Mouse (Mus musculus) liver, embryonic 11.5 days (tissue): Measurements from ENCODE around the gene Krt18. TPM values are rescaled to one million over a fixed set of nuclear protein-coding genes. Genes with fewer than 3 reads are reported as not detected.

Experiments
- ATAC-seq: fragments of 200-750 bp; cut with Nextera tagmentation; replicated peaks from 2 replicates; pipeline ENCODE4 v1.8.0; 2017; ENCODE audit warnings: moderate number of reproducible peaks, mild to moderate bottlenecking, moderate TSS enrichment, moderate library complexity; ENCODE audit not compliant: low FRiP score
- DNase-seq: peaks from one replicate; pipeline ENCODE4 v3.0.0-alpha.2; 2017; ENCODE audit warnings: low spot score
- H3K27ac ChIP-seq: fragments of 300-500 bp; sonication (generic); 2 replicates; pipeline ENCODE4 v1.5.1; 2014; ENCODE audit warnings: mild to moderate bottlenecking, low read depth, low read length, control low read depth
- H3K27me3 ChIP-seq: fragments of 300-500 bp; sonication (generic); replicated peaks from 2 replicates; pipeline ENCODE4 v1.6.1; 2014; ENCODE audit warnings: low read length, mixed read lengths; ENCODE audit not compliant: control insufficient read depth, insufficient read depth
- H3K36me3 ChIP-seq: fragments of 300-500 bp; sonication (generic); 2 replicates; pipeline ENCODE4 v1.6.1; 2014; ENCODE audit warnings: mild to moderate bottlenecking, low read length, moderate library complexity, mixed read lengths; ENCODE audit not compliant: control insufficient read depth, insufficient read depth
- H3K4me1 ChIP-seq: fragments of 300-500 bp; sonication (generic); replicated peaks from 2 replicates; pipeline ENCODE4 v1.6.1; 2014; ENCODE audit warnings: low read length, mixed read lengths; ENCODE audit not compliant: control insufficient read depth, insufficient read depth
- H3K4me2 ChIP-seq: fragments of 300-500 bp; sonication (generic); 2 replicates; pipeline ENCODE4 v1.6.1; 2014; ENCODE audit warnings: mild to moderate bottlenecking, control low read depth, moderate library complexity
- H3K4me3 ChIP-seq: fragments of 300-500 bp; sonication (generic); 2 replicates; pipeline ENCODE4 v1.5.1; 2014; ENCODE audit warnings: low read depth, low read length, control low read depth
- H3K9ac ChIP-seq: fragments of 300-500 bp; sonication (generic); 2 replicates; pipeline ENCODE4 v1.6.1; 2014; ENCODE audit warnings: low read depth, low read length, control low read depth
- H3K9me3 ChIP-seq: fragments of 300-500 bp; sonication (generic); 2 replicates; pipeline ENCODE4 v1.6.1; 2016; ENCODE audit warnings: low read length, inconsistent platforms, mixed read lengths; ENCODE audit not compliant: control insufficient read depth
- WGBS: fragments of 180-500 bp; shearing (Covaris S2); extraction: QIAGEN DNeasy Blood & Tissue Kit; methylation state at CpG from one replicate; pipeline ENCODE4 v1.1.7; 2014; 5-methylcytosine and 5-hydroxymethylcytosine counted together
- polyA plus RNA-seq: library from polyadenylated mRNA; unstranded; fragments of >200 nt; fragmentation: Nextera tagmentation; extraction: Ambion mirVana; gene quantifications from 2 replicates; pipeline ENCODE4 v1.2.1, GENCODE M21; 2014

Krt18 gene
- polyA plus RNA-seq, 1 experiment from 2014 or later, result 113 TPM

DNA sequence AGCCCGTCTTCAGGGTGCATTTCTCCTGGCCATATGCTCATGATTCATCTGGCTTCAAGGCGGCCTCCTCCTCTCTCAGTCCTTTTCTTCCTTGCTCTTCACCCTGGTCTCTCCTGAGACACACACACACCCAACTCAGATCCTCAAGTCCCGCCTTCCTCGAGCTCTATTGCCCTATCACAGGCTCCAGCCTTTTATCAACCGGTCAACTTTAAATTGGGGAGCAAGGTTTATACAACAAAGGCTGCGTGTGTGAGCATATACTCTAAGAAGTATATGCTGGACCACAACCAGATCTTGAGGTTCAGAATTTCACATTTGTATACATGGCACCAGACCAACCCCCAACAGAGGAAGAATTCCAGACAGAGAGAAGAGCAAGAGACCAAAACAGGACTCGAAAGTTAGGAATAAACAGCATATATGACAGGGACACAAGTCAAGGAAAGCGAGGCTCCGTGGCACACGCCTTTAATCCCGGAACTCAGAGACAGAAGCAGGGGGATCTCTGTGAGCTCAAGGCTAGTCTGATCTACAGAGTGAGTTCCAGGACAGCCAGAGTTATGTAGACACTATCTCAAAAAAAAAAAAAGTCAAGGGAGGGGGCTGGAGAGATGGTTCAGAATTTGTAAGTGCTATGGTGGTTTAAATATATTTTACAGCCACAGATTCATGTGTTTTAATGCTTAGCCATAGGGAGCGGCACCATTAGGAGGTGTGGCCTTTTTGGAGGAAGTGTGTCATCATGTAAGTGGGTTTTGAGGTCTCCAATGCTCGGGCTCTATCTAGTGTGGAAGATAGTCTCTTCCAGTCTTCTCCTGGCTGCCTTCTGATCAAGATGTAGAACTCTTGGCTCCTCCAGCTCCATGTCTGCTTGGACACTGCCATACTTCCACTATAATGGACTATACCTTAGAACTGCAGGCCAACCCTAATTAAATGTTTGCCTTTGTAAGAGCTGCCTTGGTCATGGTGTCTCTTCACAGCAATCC is 42.8 kb downstream of the Krt18 start:
- Histone ChIP-seq H3K4me2 (no peak overlapping the region), H3K9me3 (no peaks in the 10 kb centered on the region), H3K27ac (no peak overlapping the region), H3K36me3 (no peaks in the 10 kb centered on the region; the same call in 1 of the 2 replicates), H3K4me1 (peaks cover 3% of the 10 kb centered on the region), H3K27me3 (no peaks in the 10 kb centered on the region), H3K9ac (no peak overlapping the region), H3K4me3 (no peak overlapping the region)
- ATAC-seq, result no peak
- no peak for DNase-seq
- 69% methylated on average over 13 of the region's 13 CpGs for WGBS

DNA sequence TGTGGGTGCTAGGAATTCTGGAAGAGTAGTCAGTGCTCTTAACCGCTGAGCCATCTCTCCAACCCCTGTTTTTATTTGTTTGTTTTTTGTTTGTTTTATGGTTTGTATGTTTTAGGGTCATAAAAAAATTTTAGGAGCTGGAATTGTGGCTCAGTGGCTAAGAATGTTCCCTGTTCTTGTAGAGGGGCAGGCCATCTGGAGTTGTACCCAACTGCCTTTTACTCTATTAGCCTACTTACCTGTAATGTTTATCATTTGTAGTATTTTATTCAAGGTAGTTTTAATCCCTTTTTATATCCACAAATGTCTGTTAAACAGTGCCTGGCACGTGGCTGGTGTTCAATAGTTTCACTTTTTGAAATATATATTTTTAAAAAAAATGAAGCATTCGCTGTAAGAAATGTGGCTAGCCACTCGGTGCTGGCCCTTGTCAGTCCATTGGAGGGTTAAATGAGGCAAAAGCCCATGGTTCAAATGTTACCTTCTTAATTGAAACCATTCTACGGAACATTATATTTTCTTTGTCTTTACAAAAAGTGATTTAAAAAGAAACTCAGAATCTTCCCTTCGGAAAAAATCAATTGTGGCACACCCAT is 45.1 kb downstream of the Krt18 start:
- WGBS, result 15% methylated on average over 6 of the region's 6 CpGs
- peak overlapping the region; percentile 62 for H3K4me2 ChIP-seq
- peak overlapping the region; percentile 90 for H3K4me3 ChIP-seq
- H3K4me1 ChIP-seq, result peaks cover 15% of the 10 kb centered on the region
- no peaks in the 10 kb centered on the region for H3K27me3 ChIP-seq
- no peak overlapping the region for H3K27ac ChIP-seq
- peak overlapping the region; percentile 31; the same call in 1 of the 2 replicates for H3K9ac ChIP-seq
- H3K36me3 ChIP-seq, result no peaks in the 10 kb centered on the region; the same call in 1 of the 2 replicates
- no peaks in the 10 kb centered on the region for H3K9me3 ChIP-seq
- DNase-seq (no peak), ATAC-seq (peak; percentile 6)

DNA sequence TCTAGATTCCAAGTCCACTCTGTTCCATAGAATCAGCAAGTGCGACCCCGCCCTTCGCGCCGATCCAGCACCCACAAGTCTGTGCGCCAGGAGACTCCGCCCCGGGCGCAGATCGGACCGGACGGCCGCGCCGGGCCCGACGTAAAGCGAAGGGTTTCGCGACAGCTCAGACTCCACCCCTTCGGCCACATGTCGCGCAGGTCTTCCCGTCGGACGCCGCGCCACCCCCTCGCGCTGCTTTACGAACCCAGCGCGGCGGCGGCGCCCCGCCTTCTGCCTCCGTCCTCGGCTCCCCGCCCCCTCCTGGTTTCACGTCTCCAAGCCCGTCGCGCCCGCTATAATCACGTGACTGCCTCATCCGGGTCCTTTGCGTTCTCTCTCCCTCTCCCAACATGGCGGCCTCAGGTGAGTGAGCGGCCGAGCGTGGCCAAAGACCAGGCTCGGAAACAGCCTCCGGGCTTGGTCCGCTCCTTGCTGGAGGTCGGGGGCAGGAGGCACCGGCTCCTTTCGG is 45.6 kb downstream of the Krt18 start, which contains the start of gene Eif4b:
TSS of gene Eif4b (plus strand) at position 215 of the 511 bp plus-strand sequence.
- Histone ChIP-seq H3K4me1 (peaks cover 15% of the 10 kb centered on the region), H3K36me3 (peaks cover 2% of the 10 kb centered on the region; the same call in 1 of the 2 replicates), H3K9me3 (no peaks in the 10 kb centered on the region), H3K4me3 (peak within 1 kb of the TSS; percentile 90), H3K27ac (peak within 1 kb of the TSS; percentile 94), H3K27me3 (no peaks in the 10 kb centered on the region), H3K4me2 (peak within 1 kb of the TSS; percentile 91), H3K9ac (peak within 1 kb of the TSS; percentile 97)
- under 1% methylated on average over 58 of the region's 58 CpGs for whole genome bisulfite sequencing
- ATAC-seq, result peak; percentile 93
- peak; percentile 98 for DNase-seq

DNA sequence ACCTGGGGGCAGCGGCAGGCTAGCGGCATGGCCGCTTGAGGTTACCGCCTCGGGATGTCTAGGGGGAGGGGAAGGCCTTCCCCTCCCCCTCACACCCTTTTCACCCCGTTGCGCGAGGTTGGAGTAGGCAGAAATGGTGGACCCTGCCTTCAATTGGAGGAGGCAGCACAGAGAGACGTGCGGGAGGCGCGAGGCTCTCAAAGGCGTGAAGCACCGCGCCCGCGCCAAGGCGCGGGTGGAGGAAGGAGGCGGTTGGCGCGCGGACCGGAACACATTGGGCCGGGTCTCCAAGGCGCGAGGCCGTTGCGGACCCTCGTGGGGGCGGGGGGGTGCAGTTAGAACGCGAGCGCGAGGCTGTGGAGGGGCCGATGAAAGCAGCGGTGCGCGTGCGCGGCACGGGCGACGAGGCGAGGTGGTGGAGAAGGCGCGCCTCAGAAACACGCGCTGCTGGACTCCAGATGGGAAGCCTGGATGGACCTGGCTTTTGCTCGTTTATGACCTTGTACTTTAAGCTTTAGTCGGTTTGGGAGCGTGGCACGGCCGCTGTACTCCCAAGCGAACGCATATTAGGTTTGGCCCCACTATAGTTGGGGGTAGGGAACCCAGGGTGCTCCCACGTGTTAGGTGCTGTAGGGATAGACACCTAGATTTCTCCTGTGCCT is 46.2 kb downstream of the Krt18 start:
- no peaks in the 10 kb centered on the region for H3K9me3 ChIP-seq
- peak overlapping the region; percentile 94 for H3K27ac ChIP-seq
- H3K4me2 ChIP-seq, result peak overlapping the region; percentile 91
- peak overlapping the region; percentile 90 for H3K4me3 ChIP-seq
- H3K4me1 ChIP-seq, result peaks cover 17% of the 10 kb centered on the region
- DNase-seq (peak; percentile 75), ATAC-seq (peak; percentile 30)
- peak overlapping the region; percentile 97 for H3K9ac ChIP-seq
- H3K36me3 ChIP-seq, result peaks cover 5% of the 10 kb centered on the region; the same call in 1 of the 2 replicates
- WGBS, result under 1% methylated on average over 57 of the region's 57 CpGs
- H3K27me3 ChIP-seq, result no peaks in the 10 kb centered on the region

GRCm38 (mm10) chr15:102074876-102075585 is 47.1 kb downstream of the Krt18 start:
- WGBS, result 3% methylated on average over 11 of the region's 11 CpGs
- Histone ChIP-seq H3K36me3 (peaks cover 7% of the 10 kb centered on the region; the same call in 1 of the 2 replicates), H3K9ac (peak overlapping the region; percentile 97), H3K27ac (peak overlapping the region; percentile 94), H3K4me2 (peak overlapping the region; percentile 91), H3K4me3 (peak overlapping the region; percentile 90), H3K4me1 (peaks cover 19% of the 10 kb centered on the region), H3K9me3 (no peaks in the 10 kb centered on the region), H3K27me3 (no peaks in the 10 kb centered on the region)
- ATAC-seq, result no peak
- DNase-seq, result no peak

GRCm38 (mm10) chr15:102077111-102077677 is 49.2 kb downstream of the Krt18 start:
- DNase-seq (no peak), ATAC-seq (no peak)
- 77% methylated on average over 2 of the region's 2 CpGs for WGBS
- Histone ChIP-seq H3K4me1 (peaks cover 19% of the 10 kb centered on the region), H3K27me3 (no peaks in the 10 kb centered on the region), H3K9me3 (no peaks in the 10 kb centered on the region), H3K27ac (no peak overlapping the region), H3K4me2 (peak overlapping the region; percentile 91), H3K4me3 (no peak overlapping the region; the same call in 1 of the 2 replicates), H3K36me3 (peaks cover 15% of the 10 kb centered on the region; the same call in 1 of the 2 replicates), H3K9ac (no peak overlapping the region)

- Histone ChIP-seq H3K9ac (no peak overlapping the region), H3K27me3 (no peaks in the 10 kb centered on the region), H3K9me3 (no peaks in the 10 kb centered on the region), H3K27ac (no peak overlapping the region), H3K4me2 (no peak overlapping the region), H3K36me3 (peaks cover 33% of the 10 kb centered on the region), H3K4me3 (no peak overlapping the region), H3K4me1 (peaks cover 19% of the 10 kb centered on the region)
- DNase-seq, result no peak
- 66% methylated on average over 4 of the region's 4 CpGs for WGBS
- no peak for ATAC-seq
Measured at GRCm38 (mm10) chr15:102079221-102079620, 51.2 kb downstream of the Krt18 start.
